In the genomic region with DNA sequence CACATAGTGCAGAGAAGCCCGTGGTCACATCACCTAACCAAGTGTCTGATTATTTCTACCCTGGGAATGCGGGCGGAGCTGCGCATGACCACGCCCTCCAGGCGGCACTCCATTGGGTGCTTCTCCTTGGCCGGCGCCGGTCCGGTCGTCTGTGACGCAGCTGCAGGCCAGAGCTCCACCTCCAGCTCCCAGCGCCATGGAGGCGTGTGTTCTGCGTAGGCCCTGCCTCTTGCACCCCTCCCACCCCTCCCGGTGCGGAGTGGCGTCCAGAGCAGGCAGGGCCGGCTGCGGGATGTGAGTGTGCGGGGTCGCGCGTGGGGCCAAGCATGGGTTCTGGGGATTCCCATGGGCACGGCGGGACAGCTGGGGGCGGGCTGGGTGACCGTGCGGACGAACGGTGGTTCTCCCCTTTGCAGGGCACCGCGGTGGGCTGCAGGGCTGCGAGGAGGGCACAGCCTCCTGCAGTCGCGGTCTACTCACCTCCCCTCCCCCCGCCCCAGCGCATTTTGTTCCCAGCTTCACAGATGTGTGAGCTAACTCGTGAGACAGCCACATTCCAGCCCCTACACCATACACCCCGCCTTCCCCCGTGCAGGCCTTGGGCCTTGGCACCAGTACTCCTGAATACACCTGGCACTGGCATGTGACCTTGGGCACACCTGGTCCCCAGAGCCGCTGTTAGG, we compare ENCODE assay signal across 8 mouse cellular contexts. TPM values are rescaled to one million over a fixed set of nuclear protein-coding genes. Genes with fewer than 3 reads are reported as not detected.
DNase-seq lines count a peak whose midpoint lies in the region; ATAC-seq lines count a peak whose summit lies in the region.

A gene (plus strand): TSS at position 112 of the 683 bp plus-strand sequence.

- H3K4me1 ChIP-seq in lung, embryonic 16.5 days (replicated peaks; ENCODE audit: control insufficient read depth, insufficient read depth, low read length), result peaks cover 16% of the 10 kb centered on the region; the same call in 1 of the 2 replicates

- no peaks in the 10 kb centered on the region for H3K27me3 ChIP-seq in lung, embryonic 16.5 days (ENCODE audit: control insufficient read depth, insufficient read depth, low read depth, low read length)

- no peaks in the 10 kb centered on the region for H3K9me3 ChIP-seq in lung, embryonic 16.5 days (ENCODE audit: control insufficient read depth, low read length)

- H3K4me3 ChIP-seq in lung, embryonic 16.5 days (ENCODE audit: low read length), result peak within 1 kb of the TSS; percentile 60

- peak; percentile 90 to 95 for ATAC-seq in hematopoietic stem cell, adult 5-6 weeks (replicated peaks in 1 of 2; ENCODE audit: insufficient read depth in 1 of 2, low FRiP score in 2 of 2, low TSS enrichment in 1 of 2, low read depth in 1 of 2, poor library complexity in 2 of 2, severe bottlenecking in 2 of 2)
- peak; percentile 98 for ATAC-seq in lung, embryonic 16.5 days (ENCODE audit: low read depth)

- no peaks in the 10 kb centered on the region for H3K36me3 ChIP-seq in lung, embryonic 16.5 days (ENCODE audit: control insufficient read depth, insufficient read depth, low read length)

- peak within 1 kb of the TSS; percentile 75 for H3K4me2 ChIP-seq in lung, embryonic 16.5 days (ENCODE audit: low read depth, low read length)

- peak; percentile 79 for DNase-seq in MEL-GATA-1-ER (ENCODE audit: extremely low read depth, low read depth)
- peak; percentile 87 for DNase-seq in cerebellum, adult 8-10 months
- peak; percentile 91 for DNase-seq in forelimb bud, embryonic 11.5 days (ENCODE audit: low read depth, low spot score)
- DNase-seq in layer of hippocampus, adult 9-10 months (ENCODE audit: low spot score), result peak; percentile 74
- DNase-seq in ovary, postnatal 10 days (ENCODE audit: low spot score), result peak; percentile 64
- peak; percentile 30 to 33 for DNase-seq in thymus, postnatal 10 days (ENCODE audit: low spot score in 2 of 2)

- peak within 1 kb of the TSS; percentile 75 for H3K9ac ChIP-seq in lung, embryonic 16.5 days (ENCODE audit: low read length)

- peak within 1 kb of the TSS; percentile 28 for H3K27ac ChIP-seq in lung, embryonic 16.5 days (ENCODE audit: low read length)

- under 1% methylated on average over 42 of the region's 42 CpGs for WGBS in lung, embryonic 16.5 days

RNA-seq across cellular contexts. Expression of the gene that starts here (rescaled TPM):
- total RNA-seq in hematopoietic stem cell, adult 5-6 weeks (2017), result 6.4 and 11.7 TPM in 2 replicates
- polyA plus RNA-seq in lung, embryonic 16.5 days (2015; fragmentation: Nextera tagmentation; extraction: Ambion mirVana), result 6.4 and 7.7 TPM in 2 replicates

Comparison
In these comparisons a context has a peak if more than half of its experiments do, and no peak if none do; other contexts are left out.
1. Peak in every context shown above with its lines: DNase-seq, ATAC-seq, H3K4me3 ChIP-seq and H3K27ac ChIP-seq.
2. DNase-seq: peak in every context shown above with its lines; median percentile 91 in forelimb bud, embryonic 11.5 days; 87 in cerebellum, adult 8-10 months; 79 in MEL-GATA-1-ER; 74 in layer of hippocampus, adult 9-10 months; 64 in ovary, postnatal 10 days; 32 in thymus, postnatal 10 days.